Mouse (Mus musculus) liver, adult 2 months (tissue): ENCODE measurements around the gene Acbd4. TPM values are rescaled to one million over a fixed set of nuclear protein-coding genes. Genes with fewer than 3 reads are reported as not detected.

Experiments used
- DNase-seq: peaks from one replicate; pipeline ENCODE4 v3.0.0-alpha.2; 2011; ENCODE audit warnings: low read depth, low spot score; ENCODE audit errors: extremely low read depth
- H3K27ac ChIP-seq: fragments of 200-500 bp; replicated peaks from 2 replicates; pipeline ENCODE4 v1.5.1; 2012; ENCODE audit warnings: low read depth, mild to moderate bottlenecking, control low read depth, inconsistent platforms, low read length; ENCODE audit not compliant: insufficient read depth
- H3K27me3 ChIP-seq: fragments of 200-500 bp; 2 replicates; pipeline ENCODE4 v1.6.1; 2012; ENCODE audit warnings: mild to moderate bottlenecking, moderate library complexity, low read length, inconsistent platforms; ENCODE audit not compliant: control insufficient read depth, insufficient read depth
- H3K36me3 ChIP-seq: fragments of 200-500 bp; 2 replicates; pipeline ENCODE4 v1.6.1; 2012; ENCODE audit warnings: low read length, inconsistent platforms; ENCODE audit not compliant: control insufficient read depth, insufficient read depth
- H3K4me1 ChIP-seq: fragments of 200-500 bp; 2 replicates; pipeline ENCODE4 v1.6.1; 2011; ENCODE audit warnings: low read length; ENCODE audit not compliant: control insufficient read depth, insufficient read depth
- H3K4me3 ChIP-seq: fragments of 200-500 bp; 2 replicates; pipeline ENCODE4 v1.5.1; 2011; ENCODE audit warnings: low read depth, mild to moderate bottlenecking, control low read depth, low read length, moderate library complexity; ENCODE audit not compliant: insufficient read depth
- H3K79me2 ChIP-seq: fragments of 200-500 bp; 2 replicates; pipeline ENCODE4 v1.6.1; 2012; ENCODE audit warnings: inconsistent platforms, mild to moderate bottlenecking, low read length, moderate library complexity; ENCODE audit not compliant: control insufficient read depth, insufficient read depth
- H3K9ac ChIP-seq: fragments of 200-500 bp; 2 replicates; pipeline ENCODE4 v1.6.1; 2012; ENCODE audit warnings: low read depth, mild to moderate bottlenecking, control low read depth, inconsistent platforms, low read length
- CTCF ChIP-seq: fragments of 200-500 bp; IDR thresholded peaks from 2 replicates; pipeline ENCODE4 v1.5.1; 2011; ENCODE audit warnings: low read depth, low read length, control low read depth
- POLR2A ChIP-seq: fragments of 200-500 bp; IDR thresholded peaks from 2 replicates; pipeline ENCODE4 v1.6.1; 2011; ENCODE audit warnings: low read length, control low read depth; ENCODE audit not compliant: insufficient read depth; ENCODE audit errors: extremely low read depth
- WGBS: fragments of 180-500 bp; shearing (Covaris S2); methylation state at CpG from one replicate; pipeline ENCODE4 v1.1.7; 2018; 5-methylcytosine and 5-hydroxymethylcytosine counted together
- polyA plus RNA-seq: library from polyadenylated mRNA; depleted of rRNA; stranded (reverse); fragments of >200 nt; gene quantifications from 2 replicates; pipeline ENCODE4 v1.2.3, GENCODE M21; 2012
- total RNA-seq: library from RNA; depleted of rRNA; stranded (reverse); fragments of >200 nt; gene quantifications from 2 replicates; pipeline ENCODE4 v1.2.3, GENCODE M21; 2014

Acbd4 gene
- total and polyA plus RNA-seq, 2 experiments: 64.4 to 66.6 TPM

DNA sequence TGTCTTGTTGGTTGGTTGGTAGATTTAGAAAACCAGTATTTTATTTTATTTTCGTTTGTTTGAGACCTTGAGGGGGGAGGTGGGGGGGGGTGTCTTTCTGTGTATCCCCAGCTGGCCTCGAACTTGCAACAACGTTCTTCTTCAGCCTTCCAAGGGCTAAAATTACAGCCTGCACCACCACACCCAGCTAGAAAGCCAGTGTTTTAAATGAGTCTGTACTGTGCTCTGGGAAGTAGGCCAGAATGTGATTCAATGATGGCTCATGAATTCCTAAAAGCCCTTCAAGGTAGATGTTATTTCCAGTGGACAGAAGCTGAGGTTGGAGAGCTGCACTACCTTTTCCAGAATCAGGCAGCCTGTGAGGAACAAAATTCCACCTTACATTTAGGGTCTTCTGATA is 32.7 kb downstream of the Acbd4 start:
- Histone ChIP-seq H3K4me3 (no peak overlapping the region), H3K27me3 (no peaks in the 10 kb centered on the region), H3K4me1 (peaks cover 14% of the 10 kb centered on the region), H3K9ac (no peak overlapping the region), H3K79me2 (peaks cover 12% of the 10 kb centered on the region; the same call in 1 of the 2 replicates), H3K27ac (no peak overlapping the region), H3K36me3 (no peaks in the 10 kb centered on the region)
- DNase-seq: no peak
- 68% methylated on average over 3 of the region's 3 CpGs for WGBS
- TF ChIP-seq CTCF (no peak), POLR2A (no peak)

DNA sequence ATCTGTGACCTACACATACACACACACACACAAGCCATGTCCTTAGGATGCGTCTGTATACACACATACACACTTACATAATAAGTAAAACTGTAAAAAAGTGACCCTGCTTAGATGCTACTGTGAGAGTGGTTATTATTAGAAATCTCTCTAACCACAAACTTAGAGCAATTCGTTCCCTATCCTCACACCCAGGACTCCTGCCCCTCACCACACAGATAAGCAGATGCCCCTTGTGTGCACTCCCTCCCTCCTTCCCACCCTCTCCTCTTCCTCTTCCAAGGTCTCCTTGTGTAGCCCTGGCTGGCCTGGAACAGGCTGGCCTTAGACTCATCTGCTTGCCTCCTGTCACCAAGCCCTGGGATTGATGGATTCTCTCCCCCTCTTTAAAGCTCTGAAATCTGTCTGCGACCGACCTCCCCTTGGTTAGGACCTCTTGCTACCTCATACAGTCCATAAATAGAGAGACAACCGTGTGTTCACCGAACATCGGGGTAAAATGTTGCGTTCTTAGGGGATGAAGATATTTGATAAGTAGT is 34.6 kb downstream of the Acbd4 start:
- H3K9ac ChIP-seq: no peak overlapping the region
- no peaks in the 10 kb centered on the region for H3K27me3 ChIP-seq
- no peaks in the 10 kb centered on the region for H3K36me3 ChIP-seq
- H3K4me3 ChIP-seq: no peak overlapping the region
- DNase-seq: no peak
- peaks cover 9% of the 10 kb centered on the region; the same call in 1 of the 2 replicates for H3K79me2 ChIP-seq
- WGBS: 92% methylated on average over 8 of the region's 8 CpGs
- H3K4me1 ChIP-seq: peaks cover 9% of the 10 kb centered on the region
- TF ChIP-seq CTCF (no peak), POLR2A (no peak)
- H3K27ac ChIP-seq: no peak overlapping the region

DNA sequence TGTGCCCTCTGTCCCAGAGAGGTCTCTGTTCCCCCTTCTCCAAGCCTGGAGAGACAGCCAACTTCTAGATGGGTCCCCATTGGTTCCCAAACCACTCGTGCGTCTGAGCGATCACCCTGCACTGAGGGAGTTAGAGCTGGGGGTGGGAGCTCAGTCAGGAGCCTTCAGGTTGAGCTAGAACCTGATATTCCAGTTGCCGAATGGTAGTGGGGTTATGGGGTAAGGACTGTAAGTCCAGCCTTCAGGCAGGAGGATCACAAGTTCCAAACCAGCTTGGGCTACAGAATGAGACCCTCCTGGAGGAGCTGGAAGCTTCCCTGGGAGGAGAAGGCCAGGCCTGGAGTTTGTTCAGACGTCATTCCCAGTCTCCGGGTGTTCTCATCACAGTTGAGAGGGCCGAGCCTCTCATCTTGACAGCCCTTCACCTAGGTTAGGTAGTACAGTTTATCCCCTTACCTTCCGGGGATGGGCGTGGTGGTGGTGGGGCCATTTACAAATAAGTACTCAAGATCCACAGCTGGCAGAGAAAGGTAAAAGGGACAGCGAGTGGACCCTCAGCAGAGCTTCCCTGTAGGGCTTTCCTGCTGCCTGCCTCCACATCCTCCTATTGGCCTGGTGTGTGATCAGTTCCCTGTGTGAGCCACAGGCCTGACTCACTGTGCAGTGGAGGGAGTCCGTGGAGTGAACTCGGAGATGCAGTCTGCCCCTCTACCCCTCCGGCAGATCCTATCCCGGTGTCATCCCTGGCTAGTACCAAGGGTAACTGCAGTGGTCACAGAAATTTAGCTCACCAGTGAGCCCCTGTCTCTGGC is 38.7 kb downstream of the Acbd4 start:
- Histone ChIP-seq H3K79me2 (no peaks in the 10 kb centered on the region), H3K27ac (peak overlapping the region; percentile 65), H3K27me3 (no peaks in the 10 kb centered on the region), H3K4me1 (peaks cover 5% of the 10 kb centered on the region; the same call in 1 of the 2 replicates), H3K36me3 (no peaks in the 10 kb centered on the region), H3K4me3 (no peak overlapping the region), H3K9ac (no peak overlapping the region)
- WGBS: 87% methylated on average over 14 of the region's 14 CpGs
- TF ChIP-seq POLR2A: no peak
- no peak for TF ChIP-seq CTCF
- DNase-seq: no peak

DNA sequence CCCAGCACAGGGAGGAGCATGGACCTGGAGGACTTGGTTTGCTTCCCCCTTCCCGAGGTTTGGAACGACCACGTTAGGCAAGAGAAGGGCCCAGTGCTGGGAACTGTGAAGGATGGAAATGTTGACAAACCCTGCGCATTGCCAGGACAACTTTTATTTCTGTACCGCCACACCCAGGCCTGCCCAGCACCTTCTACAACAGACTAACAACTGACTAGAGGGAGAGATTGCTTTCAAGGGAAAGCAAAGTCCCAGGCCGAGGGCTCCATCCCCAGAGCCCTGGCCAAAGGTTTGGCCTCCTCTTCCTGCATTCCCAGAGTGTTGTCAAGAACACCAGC is 39.2 kb downstream of the Acbd4 start:
- WGBS: 52% methylated on average over 6 of the region's 6 CpGs

DNA sequence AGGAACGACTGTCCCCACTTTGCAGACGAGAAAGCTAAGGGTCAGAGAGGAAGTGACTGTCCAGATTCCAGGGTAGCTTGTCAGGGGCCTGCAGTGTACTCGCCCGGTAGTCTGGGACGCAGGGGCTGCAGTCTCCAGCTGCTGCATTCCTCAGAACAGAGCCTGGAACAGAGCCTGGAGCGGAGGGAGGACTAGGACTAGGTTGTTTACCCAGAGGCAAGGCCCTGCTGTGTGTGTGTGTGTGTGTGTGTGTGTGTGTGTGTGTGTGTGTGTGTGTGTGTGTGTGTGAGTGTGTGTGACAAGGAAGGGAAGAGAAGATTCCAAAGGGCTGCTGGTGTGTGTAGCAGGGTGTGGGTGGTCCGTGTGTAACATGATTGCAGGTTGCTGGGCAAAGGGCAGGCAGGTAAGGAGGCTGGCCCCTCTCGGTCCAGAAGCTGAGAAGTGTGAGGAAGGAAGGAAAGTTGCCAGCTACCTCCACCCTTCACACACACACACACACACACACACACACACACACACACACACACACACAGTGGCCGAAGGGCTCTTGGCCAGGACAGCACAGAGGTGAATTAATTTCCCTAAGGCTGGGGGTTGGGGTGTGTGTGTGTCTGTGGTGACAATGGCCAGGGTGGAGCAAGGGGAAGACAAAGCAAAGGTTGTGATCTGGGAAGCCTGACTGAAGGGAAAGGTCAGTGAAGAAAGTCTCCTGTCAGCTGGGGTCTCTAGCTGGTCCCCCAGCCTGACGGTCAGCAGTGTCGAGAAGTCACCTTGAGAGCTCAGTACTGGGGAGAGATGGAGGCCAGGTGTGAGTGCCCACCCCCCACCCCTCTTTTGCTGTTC is 39.8 kb downstream of the Acbd4 start:
- Histone ChIP-seq H3K9ac (0 out of 2 replicates have a peak overlapping the region, but pooled peaks have one; percentile 10), H3K79me2 (no peaks in the 10 kb centered on the region), H3K27ac (peak overlapping the region; percentile 65), H3K27me3 (no peaks in the 10 kb centered on the region), H3K4me3 (no peak overlapping the region), H3K36me3 (no peaks in the 10 kb centered on the region), H3K4me1 (peaks cover 5% of the 10 kb centered on the region; the same call in 1 of the 2 replicates)
- peak; percentile 36 for DNase-seq
- WGBS: 38% methylated on average over 11 of the region's 11 CpGs
- no peak for TF ChIP-seq POLR2A
- TF ChIP-seq CTCF: no peak

More for the DNA sequence above, 39.2 kb downstream of the Acbd4 start:
- Histone ChIP-seq H3K79me2 (no peaks in the 10 kb centered on the region), H3K27ac (peak overlapping the region; percentile 65), H3K4me1 (peaks cover 5% of the 10 kb centered on the region; the same call in 1 of the 2 replicates), H3K27me3 (no peaks in the 10 kb centered on the region), H3K4me3 (no peak overlapping the region), H3K9ac (0 out of 2 replicates have a peak overlapping the region, but pooled peaks have one; percentile 10), H3K36me3 (no peaks in the 10 kb centered on the region)
- TF ChIP-seq POLR2A (no peak), CTCF (no peak)
- no peak for DNase-seq
